Mouse (Mus musculus): ENCODE results near the gene Ssr1.

GRCm38 (mm10) chr13:37986166-37986565, 7.9 kb downstream of the Ssr1 start:
- TF ChIP-seq CTCF (IDR thresholded peaks at IDR 0.05; ENCODE audit: low read depth) (no peak), EP300 (IDR thresholded peaks at IDR 0.05; ENCODE audit: low read depth) (no peak)
